ENCODE assay signal across 26 mouse cellular contexts in the genomic region with DNA sequence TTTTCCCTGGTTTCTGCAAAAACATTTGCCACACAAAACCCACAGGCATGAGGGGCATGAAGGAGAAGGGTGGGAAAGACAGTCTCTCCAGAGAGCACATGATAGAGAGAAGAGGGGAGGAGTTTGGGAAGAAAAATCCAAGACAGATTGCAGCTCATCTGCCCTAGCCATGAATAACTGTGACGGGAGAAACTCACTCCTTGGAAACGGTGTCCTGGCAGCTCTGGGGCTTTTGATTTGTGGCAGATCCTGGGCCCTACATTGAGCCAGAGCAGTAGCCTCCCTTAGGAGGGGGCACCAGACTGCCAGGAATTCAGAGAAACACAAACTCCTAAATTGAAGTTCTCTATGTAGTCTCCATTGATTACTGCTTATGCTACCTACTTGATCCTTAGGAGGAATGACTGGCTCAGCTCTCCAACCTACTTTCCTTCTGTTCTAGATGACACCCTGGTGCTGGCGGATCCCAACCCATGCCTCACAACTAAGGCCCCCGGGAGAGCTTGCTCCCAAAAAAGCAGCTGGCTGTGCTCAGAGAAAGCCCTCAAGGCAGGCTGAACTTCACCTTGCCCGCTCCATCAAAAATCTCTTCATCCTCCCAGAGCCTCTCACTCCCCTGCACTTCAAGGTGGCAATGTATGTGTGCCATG.
DNase-seq lines count a peak whose midpoint lies in the region; ATAC-seq and TF ChIP-seq lines count a peak whose summit lies in the region.
"Had no signal": no experiment of that assay in that cellular context is flagged by ENCODE, and none has a peak within 500 bp of the region (broad histone marks: within the 10 kb centered on the region; RNA-seq: fewer than 3 reads in every experiment).

No protein-coding gene starts in this region.

- peak overlapping the region; percentile 63 for H3K27ac ChIP-seq in left cerebral cortex, adult 2 months
- H3K27ac ChIP-seq: embryonic facial prominence, embryonic 12.5 days; forebrain, embryonic 13.5 days; gastrocnemius, adult 2 months; heart, embryonic 15.5 days; limb, embryonic 10.5 days; liver, embryonic 15.5 days; lung, embryonic 15.5 days; midbrain, embryonic 13.5 days had no signal

- peak; percentile 72 for ATAC-seq in frontal cortex, adult (ENCODE audit: low TSS enrichment)
- ATAC-seq: forebrain, embryonic 13.5 days; hindbrain, embryonic 16.5 days; intestine, embryonic 16.5 days; midbrain, embryonic 13.5 days had no signal

- no peak for TF ChIP-seq CTCF in left cerebral cortex, adult 2 months (IDR thresholded peaks at IDR 0.05)

- intact Hi-C loops in left cerebral cortex, adult 2 months (cut with DNase I), result no loop called here

- no peak for DNase-seq in frontal cortex, adult 2 months (ENCODE audit: extremely low spot score in 1 of 2, low spot score in 1 of 2)
- DNase-seq in left cerebral cortex, adult 2 months (ENCODE audit: extremely low spot score in 1 of 2, low spot score in 2 of 2), result no peak
- DNase-seq in left cerebral cortex, adult 11 months (ENCODE audit: low spot score), result no peak
- DNase-seq in brain, adult 2 months (ENCODE audit: low read depth, low spot score), result peak; percentile 53
- peak; percentile 26 for DNase-seq in brain, embryonic 18.5 days (ENCODE audit: low read depth, low spot score)
- DNase-seq in cerebellum, adult 11-12 months, result no peak
- DNase-seq: adrenal gland, adult 8-10 months; cerebellum, adult 9-11 months; gastrocnemius, adult 2 months; heart, postnatal 36 days; kidney, adult 9 months; kidney, postnatal 14 days; liver; lung, postnatal 36 days; thymus, postnatal 25 days had no signal

- no peak overlapping the region for H3K4me3 ChIP-seq in left cerebral cortex, adult 2 months
- H3K4me3 ChIP-seq: embryonic facial prominence, embryonic 12.5 days; forebrain, embryonic 13.5 days; gastrocnemius, adult 2 months; heart, embryonic 15.5 days; limb, embryonic 10.5 days; liver, embryonic 15.5 days; lung, embryonic 15.5 days; megakaryocyte, embryonic 14.5 days; midbrain, embryonic 13.5 days had no signal

Comparison
In these comparisons a context has a peak if more than half of its experiments do, and no peak if none do; other contexts are left out.
1. DNase-seq: peak in brain, adult 2 months (single experiment) and brain, embryonic 18.5 days (single experiment); none in frontal cortex, adult 2 months (0 of 2), left cerebral cortex, adult 2 months (0 of 2), left cerebral cortex, adult 11 months (single experiment) and cerebellum, adult 11-12 months (single experiment).